Mouse (Mus musculus) MEL (cell line): ENCODE results near the gene Cdh23.

Source experiments
- BHLHE40 ChIP-seq: IDR thresholded peaks from 2 replicates; pipeline ENCODE4 v1.6.1; 2012; ENCODE audit warnings: low read depth, mild to moderate bottlenecking, inconsistent platforms, low read length, improper control_type of control experiment, borderline replicate concordance
- CTCF ChIP-seq, 3 experiments: IDR thresholded peaks in 2 of 3; conservative IDR thresholded peaks in 1 of 3; 2 replicates each; pipeline ENCODE4 v1.5.1; 2011 to 2012; ENCODE audit warnings: low read length in 3 of 3, low read depth in 2 of 3, mild to moderate bottlenecking in 2 of 3, improper control_type of control experiment in 1 of 3, inconsistent platforms in 1 of 3, mixed read lengths in 1 of 3, moderate library complexity in 1 of 3; ENCODE audit not compliant: control insufficient read depth in 1 of 3, insufficient read depth in 1 of 3, poor library complexity in 1 of 3, severe bottlenecking in 1 of 3
- MAFK ChIP-seq: IDR thresholded peaks from 2 replicates; pipeline ENCODE4 v1.6.1; 2011; ENCODE audit warnings: low read depth, mild to moderate bottlenecking, low read length, improper control_type of control experiment, borderline replicate concordance
- POLR2A ChIP-seq, 2 experiments: IDR thresholded peaks; 2 replicates each; pipeline ENCODE4 v1.6.1; 2011 to 2012; ENCODE audit warnings: low read length in 2 of 2, mild to moderate bottlenecking in 2 of 2, control low read depth in 1 of 2, improper control_type of control experiment in 1 of 2, low read depth in 1 of 2, moderate library complexity in 1 of 2; ENCODE audit not compliant: control insufficient read depth in 1 of 2, insufficient read depth in 1 of 2, poor library complexity in 1 of 2

DNA sequence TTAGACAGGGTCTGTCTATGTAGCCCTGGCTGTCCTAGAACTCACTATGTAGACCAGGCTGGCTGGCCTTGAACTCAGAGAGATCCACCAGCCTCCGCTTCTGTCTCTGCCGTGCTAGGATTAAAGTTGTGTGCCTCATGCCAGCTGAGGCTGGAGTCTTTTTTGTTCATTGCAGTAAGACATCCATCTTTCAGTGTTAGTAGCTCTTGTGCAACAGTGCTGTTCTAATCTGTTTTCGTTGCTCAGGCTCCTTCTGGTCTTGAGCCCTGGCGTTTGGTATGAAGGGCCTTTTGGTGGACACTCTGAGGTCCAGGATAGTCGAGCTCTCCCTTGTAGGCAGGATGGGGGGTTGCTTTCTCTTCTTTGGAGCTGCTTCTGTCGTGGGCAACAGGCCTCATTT lies 332.9 kb downstream of the Cdh23 start:
- no peak for TF ChIP-seq CTCF (IDR thresholded peaks at IDR 0.05 in 2 of 3, conservative IDR thresholded peaks at IDR 0.05 in 1 of 3; ENCODE audit: control insufficient read depth in 1 of 3, insufficient read depth in 1 of 3, low read depth in 2 of 3, low read length in 3 of 3, poor library complexity in 1 of 3, severe bottlenecking in 1 of 3)
- no peak for TF ChIP-seq BHLHE40
- TF ChIP-seq MAFK, result no peak
- TF ChIP-seq POLR2A (IDR thresholded peaks at IDR 0.05; ENCODE audit: control insufficient read depth in 1 of 2, insufficient read depth in 1 of 2, low read depth in 1 of 2, low read length in 2 of 2, poor library complexity in 1 of 2), result no peak
